Mouse (Mus musculus): Measurements from ENCODE around the gene Fam53b.
A peak's percentile ranks its signal among the peaks of the same experiment; 100 is the strongest.

Gene Fam53b

GRCm38 (mm10) chr7:132811716-132812618 is 1.7 kb downstream of the Fam53b start:
- peak in 1 of 2 experiments; percentile 62 for DNase-seq (ENCODE audit: low spot score in 2 of 2)

GRCm38 (mm10) chr7:132810879-132811278 is 2.8 kb downstream of the Fam53b start:
- DNase-seq (ENCODE audit: low spot score in 2 of 2): peak; percentile 87 to 91

GRCm38 (mm10) chr7:132810368-132810767 is 3.3 kb downstream of the Fam53b start:
- peak; percentile 70 to 75 for DNase-seq (ENCODE audit: low spot score in 2 of 2)

- DNase-seq (ENCODE audit: low spot score in 2 of 2): no peak
Observed at GRCm38 (mm10) chr7:132809721-132810120, 4.0 kb downstream of the Fam53b start.

GRCm38 (mm10) chr7:132808841-132809682 is 4.6 kb downstream of the Fam53b start:
- no peak for DNase-seq (ENCODE audit: low spot score in 2 of 2)

DNA sequence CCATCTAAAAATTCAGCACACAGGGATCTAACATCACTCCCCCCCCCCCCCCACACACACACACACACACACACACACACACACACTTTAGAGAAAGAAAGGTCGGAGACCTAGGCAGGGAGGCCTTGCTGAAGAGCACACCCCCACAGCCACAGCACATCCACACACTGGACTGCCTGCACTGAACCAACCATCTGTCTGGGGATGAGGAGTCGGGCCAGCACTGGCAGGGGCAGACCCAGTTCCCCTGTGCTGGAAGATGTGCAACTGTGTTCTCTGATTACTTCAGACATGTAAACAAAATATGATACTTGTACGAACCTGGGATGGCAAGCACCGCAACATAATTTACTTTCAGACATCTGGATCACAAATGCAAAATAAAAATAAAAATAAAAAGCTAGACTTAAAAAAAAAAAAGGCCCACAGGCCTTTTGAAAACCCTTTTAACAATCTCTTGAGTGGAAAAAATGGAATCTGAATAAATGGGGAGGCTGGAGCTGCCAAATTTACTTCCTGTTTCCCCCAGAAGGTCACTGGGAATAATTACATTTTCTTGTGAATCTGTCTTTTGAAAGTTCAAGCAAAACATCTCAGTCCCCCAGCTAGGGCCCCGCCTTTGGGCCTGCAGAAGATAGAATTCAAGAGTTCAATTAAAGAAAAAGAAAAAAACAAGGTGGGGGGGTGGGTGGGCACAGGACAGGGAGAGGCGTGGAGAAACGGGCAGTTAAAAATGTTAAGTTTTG is 5.5 kb downstream of the Fam53b start:
- DNase-seq (ENCODE audit: low spot score in 2 of 2): no peak

- DNase-seq (ENCODE audit: low spot score in 2 of 2): no peak
Observed at GRCm38 (mm10) chr7:132806926-132807857, 6.5 kb downstream of the Fam53b start.

GRCm38 (mm10) chr7:132806286-132806685 is 7.4 kb downstream of the Fam53b start:
- peak; percentile 77 to 79 for DNase-seq (ENCODE audit: low spot score in 2 of 2)

DNA sequence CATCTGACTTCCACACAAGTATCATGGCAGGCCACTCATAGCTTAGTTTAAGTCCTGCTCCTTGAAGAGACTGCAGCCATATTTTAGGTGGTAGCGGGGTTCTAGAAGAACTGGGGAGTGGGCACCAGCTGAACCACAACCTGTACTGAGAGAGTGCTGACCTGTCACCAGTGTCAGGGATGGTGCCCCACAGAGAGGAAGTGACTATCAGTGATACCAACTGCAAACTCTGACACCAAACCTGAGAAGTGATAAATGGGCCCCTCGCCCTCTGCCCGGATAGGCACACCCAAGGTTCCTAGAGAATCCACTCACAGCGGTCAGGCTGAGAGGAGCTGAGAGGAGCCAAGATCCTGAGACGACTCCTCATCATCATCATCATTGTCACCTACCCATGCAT is 8.7 kb downstream of the Fam53b start:
- DNase-seq (ENCODE audit: low spot score in 2 of 2): no peak

- no peak for DNase-seq (ENCODE audit: low spot score in 2 of 2)
Observed at GRCm38 (mm10) chr7:132804461-132804860, 9.2 kb downstream of the Fam53b start.

GRCm38 (mm10) chr7:132803962-132804361 is 9.7 kb downstream of the Fam53b start:
- peak in 1 of 2 experiments; percentile 67 for DNase-seq (ENCODE audit: low spot score in 2 of 2)

DNA sequence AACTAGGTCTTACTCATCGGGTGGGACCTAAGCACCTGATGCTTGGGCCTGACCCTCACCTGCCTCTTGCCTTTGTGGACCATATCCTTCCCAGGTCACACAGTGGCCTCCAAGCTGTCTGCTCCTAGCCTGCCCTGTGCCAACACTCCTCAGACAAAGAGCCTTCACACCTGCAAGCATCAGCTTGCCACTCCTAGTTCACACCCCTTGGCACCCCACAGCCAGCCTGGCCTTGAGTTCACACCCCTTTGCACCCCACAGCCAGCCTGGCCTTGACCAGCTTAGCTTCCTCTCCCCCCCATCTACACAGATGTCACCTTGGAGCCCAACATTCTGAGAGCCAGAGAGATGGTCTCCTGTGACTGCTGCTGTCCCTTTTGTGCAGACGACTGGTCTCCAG is 10.3 kb downstream of the Fam53b start:
- no peak for DNase-seq (ENCODE audit: low spot score in 2 of 2)

GRCm38 (mm10) chr7:132802691-132803090 is 11.0 kb downstream of the Fam53b start:
- no peak for DNase-seq (ENCODE audit: low spot score in 2 of 2)

DNA sequence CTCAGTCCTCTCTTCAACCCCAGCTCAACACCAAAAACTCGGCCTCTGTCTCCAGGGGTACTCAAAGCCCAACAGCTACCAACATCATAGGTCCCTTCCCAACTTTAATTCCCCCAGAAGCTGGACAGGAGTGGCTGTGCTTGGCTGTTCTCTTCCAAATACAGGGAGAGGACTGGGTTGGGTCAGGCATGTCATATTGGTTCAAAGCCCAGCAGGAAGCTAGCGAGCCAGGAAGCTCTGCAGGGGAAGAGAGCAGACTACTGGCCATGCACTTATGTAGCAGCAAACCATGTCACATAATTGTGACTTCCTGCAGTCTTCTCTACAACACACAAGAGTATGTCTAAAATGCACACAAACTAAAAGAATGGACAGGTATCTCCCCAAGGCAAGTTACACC is 11.6 kb downstream of the Fam53b start:
- DNase-seq (ENCODE audit: low spot score in 2 of 2): no peak

DNA sequence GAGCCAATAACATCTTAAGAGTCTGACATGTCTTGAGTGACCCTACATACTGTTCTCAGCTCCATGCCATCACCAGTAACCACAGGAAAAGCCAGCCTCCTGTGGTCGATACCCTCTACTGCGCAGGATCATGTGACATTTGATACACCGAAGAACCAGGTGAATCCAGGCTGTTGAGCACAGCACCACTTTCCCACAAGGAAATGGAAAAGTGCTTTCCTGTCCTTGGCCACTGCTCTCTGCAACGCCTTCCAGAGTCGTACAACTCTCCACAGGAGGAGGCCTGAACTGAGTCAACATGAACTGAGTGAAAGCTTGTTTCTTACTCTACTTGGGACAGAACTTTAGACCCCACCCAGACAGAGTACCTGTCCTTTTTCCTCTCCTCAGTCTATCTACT is 12.2 kb downstream of the Fam53b start:
- DNase-seq (ENCODE audit: low spot score in 2 of 2): no peak

GRCm38 (mm10) chr7:132800868-132801267 is 12.8 kb downstream of the Fam53b start:
- no peak for DNase-seq (ENCODE audit: low spot score in 2 of 2)

DNA sequence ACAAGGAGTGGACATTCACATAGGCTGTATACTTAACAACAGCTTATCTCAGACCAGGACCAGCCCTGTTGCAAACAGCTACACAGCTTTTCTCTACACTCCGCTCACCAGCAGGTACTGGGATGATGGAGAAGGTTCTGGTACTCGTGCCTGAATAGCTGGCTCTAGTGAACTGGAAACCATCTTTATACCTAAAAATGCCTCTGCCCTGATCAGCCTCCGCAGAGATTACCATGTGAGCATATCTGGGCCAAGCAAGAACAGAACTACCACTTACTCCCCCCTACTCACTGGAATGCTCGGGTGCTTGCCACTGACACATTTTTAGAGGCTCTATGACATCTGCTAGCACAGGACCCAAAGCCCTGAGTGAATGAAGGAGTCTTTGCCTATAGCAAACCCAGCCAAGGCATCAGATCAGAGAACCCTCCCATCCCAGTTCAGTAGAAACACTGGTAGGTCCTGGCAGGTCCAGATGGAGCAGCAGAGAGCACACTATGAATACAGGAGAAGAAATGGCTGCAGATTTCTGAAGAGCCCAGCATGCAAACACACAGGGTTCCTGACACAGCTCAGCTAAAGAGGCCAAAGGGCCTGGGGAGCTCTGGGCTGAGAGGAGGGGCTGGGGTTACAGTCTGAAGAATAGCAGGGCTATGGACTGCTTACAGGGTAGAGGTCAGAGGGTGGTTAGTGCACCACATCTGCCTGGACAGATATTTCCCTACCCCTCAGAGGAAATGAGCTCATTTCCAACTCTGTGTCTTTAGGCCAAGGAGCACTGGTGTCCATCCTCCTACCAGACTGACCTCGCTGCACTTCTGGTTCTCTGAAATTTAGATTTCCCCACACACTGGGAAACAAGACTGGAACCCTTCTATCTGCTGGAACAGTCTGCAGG is 14.3 kb downstream of the Fam53b start:
- DNase-seq (ENCODE audit: low spot score in 2 of 2): peak in 1 of 2 experiments; percentile 77

GRCm38 (mm10) chr7:132795141-132795540 is 18.5 kb downstream of the Fam53b start:
- no peak for DNase-seq (ENCODE audit: low spot score in 2 of 2)

- DNase-seq (ENCODE audit: low spot score in 2 of 2): no peak
Observed at GRCm38 (mm10) chr7:132793467-132793866, 20.2 kb downstream of the Fam53b start.
